Mouse (Mus musculus) forebrain, postnatal 0 days (tissue): ENCODE results near the gene Olfr1245. TPM values are rescaled to one million over a fixed set of nuclear protein-coding genes. Genes with fewer than 3 reads are reported as not detected.

Source experiments
- ATAC-seq: fragments of 200-750 bp; cut with Nextera tagmentation; 2 replicates; pipeline ENCODE4 v1.8.0; 2017; ENCODE audit warnings: mild to moderate bottlenecking, moderate library complexity
- DNase-seq: peaks from one replicate; pipeline ENCODE4 v3.0.0-alpha.2; 2015
- H3K27ac ChIP-seq: fragments of 300-500 bp; sonication (generic); 2 replicates; pipeline ENCODE4 v1.5.1; 2014; ENCODE audit warnings: low read depth, mild to moderate bottlenecking, antibody characterized with exemption, low read length, moderate library complexity, mixed read lengths
- H3K27me3 ChIP-seq: fragments of 300-500 bp; sonication (generic); 2 replicates; pipeline ENCODE4 v1.6.1; 2014; ENCODE audit warnings: mild to moderate bottlenecking, low read length, mixed read lengths; ENCODE audit not compliant: insufficient read depth
- H3K36me3 ChIP-seq: fragments of 300-500 bp; sonication (generic); 2 replicates; pipeline ENCODE4 v1.6.1; 2014; ENCODE audit warnings: mild to moderate bottlenecking, moderate library complexity; ENCODE audit not compliant: insufficient read depth
- H3K4me1 ChIP-seq: fragments of 300-500 bp; sonication (generic); 2 replicates; pipeline ENCODE4 v1.6.1; 2014; ENCODE audit warnings: antibody characterized with exemption; ENCODE audit not compliant: insufficient read depth
- H3K4me2 ChIP-seq: fragments of 300-500 bp; sonication (generic); 2 replicates; pipeline ENCODE4 v1.6.1; 2014; ENCODE audit warnings: low read depth, mild to moderate bottlenecking, moderate library complexity
- H3K4me3 ChIP-seq: fragments of 300-500 bp; sonication (generic); 2 replicates; pipeline ENCODE4 v1.5.1; 2014; ENCODE audit warnings: low read depth, low read length, mixed read lengths
- H3K9ac ChIP-seq: fragments of 300-500 bp; sonication (generic); 2 replicates; pipeline ENCODE4 v1.6.1; 2014; ENCODE audit warnings: mild to moderate bottlenecking
- H3K9me3 ChIP-seq: fragments of 300-500 bp; sonication (generic); 2 replicates; pipeline ENCODE4 v1.6.1; 2016; ENCODE audit warnings: low read length
- CTCF ChIP-seq: sonication (generic); IDR thresholded peaks from 2 replicates; pipeline ENCODE4 v1.5.1; 2016; ENCODE audit warnings: antibody characterized with exemption, control low read depth, low read depth
- WGBS: fragments of 180-500 bp; shearing (Covaris S2); extraction: QIAGEN DNeasy Blood & Tissue Kit; methylation state at CpG from one replicate; pipeline ENCODE4 v1.1.7; 2014; 5-methylcytosine and 5-hydroxymethylcytosine counted together
- polyA plus RNA-seq: library from polyadenylated mRNA; unstranded; fragments of >200 nt; fragmentation: Nextera tagmentation; extraction: Ambion mirVana; gene quantifications from 2 replicates; pipeline ENCODE4 v1.2.1, GENCODE M21; 2015
- total RNA-seq: library from RNA; depleted of rRNA; stranded (reverse); fragments of >200 nt; gene quantifications from 2 replicates; pipeline ENCODE4 v1.2.3, GENCODE M21; 2014; rRNA removed

Olfr1245 gene
- total and polyA plus RNA-seq, 2 experiments from 2014 or later: not detected

GRCm38 (mm10) chr2:89531387-89531786 is 46.9 kb downstream of the Olfr1245 start, which contains the start of gene Olfr1243:
Gene Olfr1243, minus strand, starts transcription at chr2:89531487.
- Histone ChIP-seq H3K4me3 (no peak within 1 kb of the TSS), H3K27ac (no peak within 1 kb of the TSS), H3K27me3 (no peaks in the 10 kb centered on the region), H3K36me3 (no peaks in the 10 kb centered on the region), H3K9me3 (no peaks in the 10 kb centered on the region), H3K4me1 (no peaks in the 10 kb centered on the region), H3K9ac (no peak within 1 kb of the TSS), H3K4me2 (no peak within 1 kb of the TSS)
- 92% methylated on average over 1 of the region's 1 CpGs for WGBS
- DNase-seq (no peak), ATAC-seq (no peak)
- TF ChIP-seq CTCF: no peak

Other genes starting within 250 kb of the Olfr1245 start
- not detected in 2 replicates for gene Olfr1232, start 248.8 kb downstream of the Olfr1245 start, total RNA-seq
- not detected in 2 replicates for gene Olfr1232, start 248.8 kb downstream of the Olfr1245 start, polyA plus RNA-seq
- gene Olfr1233, start 236.0 kb downstream of the Olfr1245 start, total RNA-seq: not detected in 2 replicates
- not detected in 2 replicates for gene Olfr1233, start 236.0 kb downstream of the Olfr1245 start, polyA plus RNA-seq
- not detected in 2 replicates for gene Olfr1234, start 213.6 kb downstream of the Olfr1245 start, total RNA-seq
- gene Olfr1234, start 213.6 kb downstream of the Olfr1245 start, polyA plus RNA-seq: not detected in 2 replicates
- not detected in 2 replicates for gene Olfr1238, start 168.8 kb downstream of the Olfr1245 start, total RNA-seq
- gene Olfr1238, start 168.8 kb downstream of the Olfr1245 start, polyA plus RNA-seq: not detected in 2 replicates
- not detected in 2 replicates for gene Olfr1239, start 158.0 kb downstream of the Olfr1245 start, total RNA-seq
- gene Olfr1239, start 158.0 kb downstream of the Olfr1245 start, polyA plus RNA-seq: not detected in 2 replicates
- not detected in 2 replicates for gene Olfr1240, start 135.4 kb downstream of the Olfr1245 start, total RNA-seq
- not detected in 2 replicates for gene Olfr1240, start 135.4 kb downstream of the Olfr1245 start, polyA plus RNA-seq
- gene Olfr1241, start 91.3 kb downstream of the Olfr1245 start, total RNA-seq: not detected in 2 replicates
- gene Olfr1241, start 91.3 kb downstream of the Olfr1245 start, polyA plus RNA-seq: not detected in 2 replicates
- gene Olfr1242, start 80.1 kb downstream of the Olfr1245 start, total RNA-seq: not detected in 2 replicates
- gene Olfr1242, start 80.1 kb downstream of the Olfr1245 start, polyA plus RNA-seq: not detected in 2 replicates
- gene Olfr1243, start 47.0 kb downstream of the Olfr1245 start, total RNA-seq: not detected in 2 replicates
- not detected in 2 replicates for gene Olfr1243, start 47.0 kb downstream of the Olfr1245 start, polyA plus RNA-seq
- not detected in 2 replicates for gene Olfr1246, start 14.7 kb upstream of the Olfr1245 start, total RNA-seq
- gene Olfr1246, start 14.7 kb upstream of the Olfr1245 start, polyA plus RNA-seq: not detected in 2 replicates
- not detected in 2 replicates for gene Olfr1247, start 35.7 kb upstream of the Olfr1245 start, total RNA-seq
- gene Olfr1247, start 35.7 kb upstream of the Olfr1245 start, polyA plus RNA-seq: not detected in 2 replicates
- not detected in 2 replicates for gene Olfr1248, start 39.8 kb upstream of the Olfr1245 start, total RNA-seq
- gene Olfr1248, start 39.8 kb upstream of the Olfr1245 start, polyA plus RNA-seq: not detected in 2 replicates
- not detected in 2 replicates for gene Olfr1249, start 56.5 kb upstream of the Olfr1245 start, total RNA-seq
- not detected in 2 replicates for gene Olfr1249, start 56.5 kb upstream of the Olfr1245 start, polyA plus RNA-seq
- not detected in 2 replicates for gene Olfr1250, start 83.0 kb upstream of the Olfr1245 start, total RNA-seq
- not detected in 2 replicates for gene Olfr1250, start 83.0 kb upstream of the Olfr1245 start, polyA plus RNA-seq
- not detected in 2 replicates for gene Olfr1251, start 93.5 kb upstream of the Olfr1245 start, total RNA-seq
- gene Olfr1251, start 93.5 kb upstream of the Olfr1245 start, polyA plus RNA-seq: not detected in 2 replicates
- gene Olfr1252, start 146.6 kb upstream of the Olfr1245 start, total RNA-seq: not detected in 2 replicates
- not detected in 2 replicates for gene Olfr1252, start 146.6 kb upstream of the Olfr1245 start, polyA plus RNA-seq
- gene Olfr1253, start 178.6 kb upstream of the Olfr1245 start, total RNA-seq: not detected in 2 replicates
- not detected in 2 replicates for gene Olfr1253, start 178.6 kb upstream of the Olfr1245 start, polyA plus RNA-seq
- not detected in 2 replicates for gene Olfr1254, start 215.2 kb upstream of the Olfr1245 start, total RNA-seq
- not detected in 2 replicates for gene Olfr1254, start 215.2 kb upstream of the Olfr1245 start, polyA plus RNA-seq
- gene Olfr1255, start 233.6 kb upstream of the Olfr1245 start, total RNA-seq: not detected in 2 replicates
- not detected in 2 replicates for gene Olfr1255, start 233.6 kb upstream of the Olfr1245 start, polyA plus RNA-seq